Mouse (Mus musculus) liver, postnatal 0 days (tissue): Measurements from ENCODE around the gene Rem1. TPM values are rescaled to one million over a fixed set of nuclear protein-coding genes. Genes with fewer than 3 reads are reported as not detected.
A peak's percentile ranks its signal among the peaks of the same experiment; 100 is the strongest.
"Not testable (repeated sequence)": the region's sequence is repeated elsewhere in the genome, so short reads cannot be mapped to it uniquely, and the experiment has no call there.

Experiments used
- ATAC-seq: fragments of 200-750 bp; cut with Nextera tagmentation; 2 replicates; pipeline ENCODE4 v1.8.0; 2017; ENCODE audit warnings: mild to moderate bottlenecking, moderate library complexity
- DNase-seq: peaks from one replicate; pipeline ENCODE4 v3.0.0-alpha.2; 2016
- H3K27ac ChIP-seq: fragments of 300-500 bp; sonication (generic); 2 replicates; pipeline ENCODE4 v1.5.1; 2014; ENCODE audit warnings: antibody characterized with exemption, moderate library complexity, mild to moderate bottlenecking, low read depth
- H3K27me3 ChIP-seq: fragments of 300-500 bp; sonication (generic); 2 replicates; pipeline ENCODE4 v1.6.1; 2014; ENCODE audit warnings: low read length, control low read depth, mixed read lengths; ENCODE audit not compliant: insufficient read depth
- H3K36me3 ChIP-seq: fragments of 300-500 bp; sonication (generic); replicated peaks from 2 replicates; pipeline ENCODE4 v1.6.1; 2014; ENCODE audit warnings: mild to moderate bottlenecking, control low read depth, low read length, moderate library complexity, mixed read lengths; ENCODE audit not compliant: insufficient read depth
- H3K4me1 ChIP-seq: fragments of 300-500 bp; sonication (generic); 2 replicates; pipeline ENCODE4 v1.6.1; 2014; ENCODE audit warnings: antibody characterized with exemption, mild to moderate bottlenecking, control low read depth; ENCODE audit not compliant: insufficient read depth
- H3K4me2 ChIP-seq: fragments of 300-500 bp; sonication (generic); 2 replicates; pipeline ENCODE4 v1.6.1; 2014; ENCODE audit warnings: low read depth, mild to moderate bottlenecking, low read length, moderate library complexity, mixed read lengths
- H3K4me3 ChIP-seq: fragments of 300-500 bp; sonication (generic); 2 replicates; pipeline ENCODE4 v1.5.1; 2014; ENCODE audit warnings: low read depth, low read length
- H3K9ac ChIP-seq: fragments of 300-500 bp; sonication (generic); replicated peaks from 2 replicates; pipeline ENCODE4 v1.6.1; 2014; ENCODE audit warnings: mild to moderate bottlenecking, moderate library complexity
- H3K9me3 ChIP-seq: fragments of 300-500 bp; sonication (generic); 2 replicates; pipeline ENCODE4 v1.6.1; 2016; ENCODE audit warnings: mild to moderate bottlenecking, control low read depth, low read length, mixed read lengths
- CTCF ChIP-seq: sonication (generic); IDR thresholded peaks from 2 replicates; pipeline ENCODE4 v1.5.1; 2016; ENCODE audit warnings: antibody characterized with exemption, low read depth
- EP300 ChIP-seq: IDR thresholded peaks from 2 replicates; pipeline ENCODE4 v1.6.1; 2016; ENCODE audit warnings: antibody characterized with exemption, low read depth, mild to moderate bottlenecking
- WGBS: fragments of 180-500 bp; shearing (Covaris S2); extraction: QIAGEN DNeasy Blood & Tissue Kit; methylation state at CpG from one replicate; pipeline ENCODE4 v1.1.7; 2014; ENCODE audit not compliant: insufficient replicate concordance; 5-methylcytosine and 5-hydroxymethylcytosine counted together
- polyA plus RNA-seq: library from polyadenylated mRNA; unstranded; fragments of >200 nt; fragmentation: Nextera tagmentation; extraction: Ambion mirVana; gene quantifications from 2 replicates; pipeline ENCODE4 v1.2.1, GENCODE M21; 2015

The Rem1 gene
- polyA plus RNA-seq, 1 experiment from 2014 or later, result 1.6 TPM

- H3K9me3 ChIP-seq, result no peaks in the 10 kb centered on the region
- H3K4me2 ChIP-seq, result no peak overlapping the region
- TF ChIP-seq CTCF (no peak), EP300 (no peak)
- no peak overlapping the region for H3K9ac ChIP-seq
- no peaks in the 10 kb centered on the region for H3K27me3 ChIP-seq
- H3K4me3 ChIP-seq, result no peak overlapping the region
- H3K27ac ChIP-seq, result no peak overlapping the region
- ATAC-seq, result no peak
- WGBS, result 55% methylated on average over 10 of the region's 10 CpGs
- DNase-seq, result no peak
- H3K4me1 ChIP-seq, result peaks cover 3% of the 10 kb centered on the region; the same call in 1 of the 2 replicates
- no peaks in the 10 kb centered on the region for H3K36me3 ChIP-seq
Measured at GRCm38 (mm10) chr2:152652901-152653620, 26.3 kb downstream of the Rem1 start.

- no peak for TF ChIP-seq EP300
- WGBS, result 38% methylated on average over 14 of the region's 14 CpGs
- H3K36me3 ChIP-seq, result no peaks in the 10 kb centered on the region
- no peaks in the 10 kb centered on the region for H3K27me3 ChIP-seq
- ATAC-seq (no peak), DNase-seq (no peak)
- H3K27ac ChIP-seq, result no peak overlapping the region
- no peaks in the 10 kb centered on the region for H3K9me3 ChIP-seq
- no peak overlapping the region for H3K9ac ChIP-seq
- H3K4me1 ChIP-seq, result peaks cover 3% of the 10 kb centered on the region; the same call in 1 of the 2 replicates
- no peak overlapping the region for H3K4me3 ChIP-seq
- no peak overlapping the region for H3K4me2 ChIP-seq
Measured at GRCm38 (mm10) chr2:152653874-152654715, 27.3 kb downstream of the Rem1 start.

GRCm38 (mm10) chr2:152657398-152657797, 30.6 kb downstream of the Rem1 start:
- no peak overlapping the region for H3K27ac ChIP-seq
- H3K27me3 ChIP-seq, result no peaks in the 10 kb centered on the region
- H3K9me3 ChIP-seq, result no peaks in the 10 kb centered on the region
- ATAC-seq (no peak), DNase-seq (peak; percentile 52)
- TF ChIP-seq EP300 (no peak), CTCF (peak; percentile 61)
- no peak overlapping the region for H3K4me2 ChIP-seq
- H3K9ac ChIP-seq, result no peak overlapping the region
- WGBS, result 60% methylated on average over 10 of the region's 10 CpGs
- no peaks in the 10 kb centered on the region for H3K36me3 ChIP-seq
- H3K4me1 ChIP-seq, result peaks cover 3% of the 10 kb centered on the region; the same call in 1 of the 2 replicates
- no peak overlapping the region for H3K4me3 ChIP-seq

GRCm38 (mm10) chr2:152661163-152661562, 34.4 kb downstream of the Rem1 start:
- Histone ChIP-seq H3K27ac (no peak overlapping the region), H3K27me3 (no peaks in the 10 kb centered on the region)

GRCm38 (mm10) chr2:152666191-152666590, 39.4 kb downstream of the Rem1 start:
- H3K36me3 ChIP-seq, H3K4me3 ChIP-seq, H3K4me2 ChIP-seq, DNase-seq, H3K27me3 ChIP-seq, H3K9ac ChIP-seq, H3K27ac ChIP-seq, ATAC-seq, H3K9me3 ChIP-seq: not testable (repeated sequence)
- H3K4me1 ChIP-seq, result peaks cover 15% of the 10 kb centered on the region
- 56% methylated on average over 3 of the region's 3 CpGs for WGBS

More at GRCm38 (mm10) chr2:152661163-152661562, 34.4 kb downstream of the Rem1 start:
- H3K4me2 ChIP-seq, result no peak overlapping the region
- ATAC-seq (no peak), DNase-seq (no peak)
- H3K36me3 ChIP-seq, result no peaks in the 10 kb centered on the region
- no peaks in the 10 kb centered on the region; the same call in 1 of the 2 replicates for H3K4me1 ChIP-seq
- no peaks in the 10 kb centered on the region for H3K9me3 ChIP-seq
- H3K4me3 ChIP-seq, result no peak overlapping the region
- WGBS, result 48% methylated on average over 6 of the region's 6 CpGs
- no peak overlapping the region for H3K9ac ChIP-seq
- no peak for TF ChIP-seq CTCF
- no peak for TF ChIP-seq EP300

- DNase-seq (peak; percentile 93), ATAC-seq (peak; percentile 87)
- Histone ChIP-seq H3K27me3 (no peaks in the 10 kb centered on the region), H3K4me1 (peaks cover 27% of the 10 kb centered on the region), H3K27ac (peak within 1 kb of the TSS; percentile 77), H3K9me3 (no peaks in the 10 kb centered on the region), H3K4me3 (peak within 1 kb of the TSS; percentile 79), H3K9ac (peak within 1 kb of the TSS; percentile 79), H3K36me3 (peaks cover 9% of the 10 kb centered on the region; the same call in 1 of the 2 replicates), H3K4me2 (peak within 1 kb of the TSS; percentile 79)
- TF ChIP-seq CTCF (peak; percentile 99), EP300 (no peak)
- 4% methylated on average over 33 of the region's 35 CpGs for WGBS
Measured at GRCm38 (mm10) chr2:152669256-152669638, 42.5 kb downstream of the Rem1 start, which contains the start of gene H13. Gene H13 (plus strand): TSS chr2:152669461.
